Mouse (Mus musculus) hindbrain, embryonic 15.5 days (tissue): ENCODE measurements at regions not wholly inside any gene's neighbourhood (a gene's known extent, or its start where the extent isn't known, plus 50 kb on each side); places are given as distances from the start of the nearest gene placed in this dataset.

Experiments used
- ATAC-seq: fragments of 200-750 bp; cut with Nextera tagmentation; 2 replicates; pipeline ENCODE4 v1.8.0; 2017; ENCODE audit warnings: low read depth, moderate number of reproducible peaks, moderate TSS enrichment; ENCODE audit not compliant: low FRiP score
- H3K27ac ChIP-seq: fragments of 300-500 bp; sonication (generic); replicated peaks from 2 replicates; pipeline ENCODE4 v1.5.1; 2015; ENCODE audit warnings: mild to moderate bottlenecking, inconsistent platforms
- H3K27me3 ChIP-seq: fragments of 300-500 bp; sonication (generic); 2 replicates; pipeline ENCODE4 v1.6.1; 2015; ENCODE audit warnings: control low read depth, inconsistent platforms
- H3K36me3 ChIP-seq: fragments of 300-500 bp; sonication (generic); 2 replicates; pipeline ENCODE4 v1.6.1; 2015; ENCODE audit warnings: control low read depth, inconsistent platforms
- H3K4me1 ChIP-seq: fragments of 300-500 bp; sonication (generic); replicated peaks from 2 replicates; pipeline ENCODE4 v1.6.1; 2015; ENCODE audit warnings: control low read depth, inconsistent platforms
- H3K4me2 ChIP-seq: fragments of 300-500 bp; sonication (generic); 2 replicates; pipeline ENCODE4 v1.6.1; 2015; ENCODE audit warnings: moderate library complexity, mild to moderate bottlenecking, inconsistent platforms
- H3K4me3 ChIP-seq: fragments of 300-500 bp; sonication (generic); 2 replicates; pipeline ENCODE4 v1.5.1; 2015; ENCODE audit warnings: mild to moderate bottlenecking, inconsistent platforms
- H3K9ac ChIP-seq: fragments of 300-500 bp; sonication (generic); 2 replicates; pipeline ENCODE4 v1.6.1; 2015; ENCODE audit warnings: inconsistent platforms
- H3K9me3 ChIP-seq: fragments of 300-500 bp; sonication (generic); 2 replicates; pipeline ENCODE4 v1.6.1; 2016; ENCODE audit warnings: control low read depth, inconsistent platforms
- WGBS: fragments of 180-500 bp; shearing (Covaris S2); methylation state at CpG from one replicate; pipeline ENCODE4 v1.1.7; 2015; 5-methylcytosine and 5-hydroxymethylcytosine counted together

- Histone ChIP-seq H3K4me2 (peak overlapping the region; percentile 40), H3K4me3 (peak overlapping the region; percentile 10; the same call in 1 of the 2 replicates), H3K27me3 (no peaks in the 10 kb centered on the region), H3K36me3 (no peaks in the 10 kb centered on the region), H3K9ac (no peak overlapping the region), H3K4me1 (no peaks in the 10 kb centered on the region), H3K27ac (peak overlapping the region; percentile 31; the same call in 1 of the 2 replicates), H3K9me3 (no peaks in the 10 kb centered on the region)
- ATAC-seq = no peak
- 72% methylated on average over 20 of the region's 20 CpGs for WGBS
Measured at GRCm38 (mm10) chr16:49615342-49616020, 83.6 kb upstream of the Ift57 start.

DNA sequence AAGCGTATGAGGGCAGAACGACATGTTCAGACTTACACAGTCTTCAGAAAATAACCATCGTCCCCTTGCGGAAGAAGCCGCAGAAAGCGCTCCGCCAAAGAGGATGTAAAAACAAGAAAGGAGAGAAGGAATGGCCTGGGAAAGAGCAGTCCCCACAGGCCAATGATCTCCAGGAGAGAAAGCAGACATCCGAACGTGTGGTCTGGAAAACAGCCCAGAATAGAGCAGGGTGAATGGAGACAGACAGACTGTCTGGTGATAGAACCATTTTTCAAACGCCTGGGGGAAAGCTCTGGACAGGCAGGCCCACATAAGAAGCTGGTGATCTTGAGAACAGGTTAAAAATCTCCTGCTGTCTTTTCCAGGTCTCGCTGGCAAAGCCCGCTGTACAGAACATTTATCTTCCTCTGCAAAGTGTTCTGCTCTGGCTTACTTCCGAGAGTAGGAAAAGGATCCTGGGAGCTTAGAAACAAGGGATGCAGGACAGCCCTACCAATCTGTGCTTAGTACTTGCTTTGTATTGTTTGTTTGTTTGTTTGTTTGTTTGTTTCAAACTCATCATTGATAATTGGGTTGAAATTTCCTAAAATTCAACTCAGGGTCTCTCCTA, 82.7 kb upstream of the Ift57 start:
- peak; percentile 69 for ATAC-seq
- no peaks in the 10 kb centered on the region for H3K36me3 ChIP-seq
- H3K27me3 ChIP-seq = no peaks in the 10 kb centered on the region
- H3K9ac ChIP-seq = no peak overlapping the region
- H3K9me3 ChIP-seq = no peaks in the 10 kb centered on the region
- H3K27ac ChIP-seq = peak overlapping the region; percentile 47; the same call in 1 of the 2 replicates
- 57% methylated on average over 13 of the region's 13 CpGs for WGBS
- peak overlapping the region; percentile 40 for H3K4me2 ChIP-seq
- peak overlapping the region; percentile 12; the same call in 1 of the 2 replicates for H3K4me3 ChIP-seq
- H3K4me1 ChIP-seq = no peaks in the 10 kb centered on the region

DNA sequence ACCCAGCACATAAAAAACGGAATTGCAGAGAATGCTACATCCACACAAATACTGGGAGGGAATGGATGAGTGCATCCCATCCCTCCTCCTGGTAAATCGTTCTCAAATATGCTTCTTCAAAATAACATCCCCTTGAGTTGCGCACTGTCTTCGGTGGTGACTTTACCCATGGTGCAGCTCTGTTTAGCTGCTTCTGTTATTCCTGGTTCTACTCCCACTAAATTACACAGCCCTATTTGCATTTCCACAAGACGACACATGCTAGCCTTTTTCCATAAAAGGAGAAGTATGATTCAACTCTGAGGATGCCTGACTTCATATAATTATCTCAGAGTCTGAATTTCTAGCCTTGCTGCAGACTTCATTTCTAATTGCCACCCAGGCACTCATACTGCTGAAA, 65.5 kb upstream of the Ift57 start:
- Histone ChIP-seq H3K4me3 (no peak overlapping the region), H3K9me3 (no peaks in the 10 kb centered on the region), H3K27ac (no peak overlapping the region), H3K36me3 (no peaks in the 10 kb centered on the region), H3K9ac (no peak overlapping the region), H3K4me1 (0 out of 2 replicates have a peak, but pooled peaks cover 3% of the 10 kb centered on the region), H3K27me3 (no peaks in the 10 kb centered on the region), H3K4me2 (no peak overlapping the region)
- 84% methylated on average over 5 of the region's 5 CpGs for WGBS
- no peak for ATAC-seq

DNA sequence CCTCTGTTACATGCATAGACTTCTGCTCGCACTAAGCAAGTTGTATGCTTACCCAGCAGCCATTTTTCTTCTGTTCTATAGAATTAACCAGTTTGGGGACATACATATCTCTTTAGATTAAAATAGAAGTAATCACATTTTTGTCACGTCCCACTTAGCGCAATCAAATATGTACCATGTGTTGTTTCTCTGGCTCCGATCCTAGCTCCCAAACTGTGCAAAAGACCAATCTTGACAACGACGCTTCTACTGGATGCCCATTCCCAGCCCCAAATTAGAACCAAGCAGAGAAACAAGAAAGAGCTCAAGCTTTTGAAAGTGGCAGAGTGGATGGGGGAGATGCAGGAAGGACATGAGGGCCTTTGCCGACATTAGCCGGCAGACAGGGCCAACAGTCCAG, 63.5 kb upstream of the Ift57 start:
- H3K27me3 ChIP-seq = no peaks in the 10 kb centered on the region
- no peak overlapping the region for H3K4me2 ChIP-seq
- no peak overlapping the region for H3K4me3 ChIP-seq
- H3K9me3 ChIP-seq = no peaks in the 10 kb centered on the region
- WGBS = 93% methylated on average over 8 of the region's 8 CpGs
- no peak for ATAC-seq
- H3K9ac ChIP-seq = no peak overlapping the region
- no peaks in the 10 kb centered on the region for H3K36me3 ChIP-seq
- H3K4me1 ChIP-seq = 0 out of 2 replicates have a peak, but pooled peaks cover 3% of the 10 kb centered on the region
- no peak overlapping the region for H3K27ac ChIP-seq

DNA sequence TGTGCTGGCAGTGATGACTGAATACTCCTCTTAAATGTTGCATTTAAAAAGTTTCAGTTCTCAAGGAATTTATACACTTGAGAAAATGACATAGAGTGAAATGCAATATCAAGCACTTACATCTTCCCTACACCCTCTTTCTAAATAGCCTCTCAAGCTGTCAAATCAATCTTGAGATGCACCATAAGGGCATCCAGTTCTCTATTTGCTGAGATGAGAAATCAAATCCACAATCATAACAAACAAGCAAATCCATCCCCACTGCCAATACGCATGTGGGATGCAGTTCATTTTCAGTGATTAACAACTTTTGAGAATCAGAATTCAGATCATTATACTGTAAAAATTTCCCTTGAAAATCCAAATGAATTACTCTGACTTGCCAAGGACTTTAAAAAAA, 62.6 kb upstream of the Ift57 start:
- Histone ChIP-seq H3K27me3 (no peaks in the 10 kb centered on the region), H3K9ac (no peak overlapping the region), H3K36me3 (no peaks in the 10 kb centered on the region), H3K4me2 (no peak overlapping the region), H3K4me3 (no peak overlapping the region), H3K9me3 (no peaks in the 10 kb centered on the region), H3K27ac (no peak overlapping the region), H3K4me1 (no peaks in the 10 kb centered on the region)
- WGBS = 84% methylated on average over 1 of the region's 1 CpGs
- ATAC-seq = no peak

DNA sequence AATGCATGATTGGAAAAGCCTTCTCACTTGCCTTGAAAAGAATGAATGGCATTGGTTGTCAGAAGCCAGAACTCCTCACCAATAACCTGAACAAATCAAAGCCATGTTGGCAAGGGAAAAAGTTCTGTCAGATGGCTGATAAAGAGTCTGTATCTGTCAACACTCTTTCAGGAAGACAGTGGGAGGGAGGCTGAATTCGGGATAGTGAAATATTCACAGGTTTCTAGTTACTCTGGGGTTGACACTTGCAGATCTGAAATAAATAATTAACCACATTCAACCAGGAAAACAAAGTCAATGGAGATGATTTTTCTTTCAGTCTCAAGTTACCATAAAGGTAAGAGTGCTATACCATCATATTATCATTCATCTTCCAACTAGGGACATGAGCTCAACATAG, 56.3 kb upstream of the Ift57 start:
- H3K4me2 ChIP-seq = no peak overlapping the region
- 67% methylated on average over 1 of the region's 1 CpGs for WGBS

GRCm38 (mm10) chr16:49644416-49644815, 54.6 kb upstream of the Ift57 start:
- Histone ChIP-seq H3K36me3 (no peaks in the 10 kb centered on the region), H3K9ac (no peak overlapping the region), H3K4me2 (no peak overlapping the region), H3K27ac (no peak overlapping the region), H3K4me1 (no peaks in the 10 kb centered on the region), H3K9me3 (no peaks in the 10 kb centered on the region), H3K27me3 (no peaks in the 10 kb centered on the region), H3K4me3 (no peak overlapping the region)
- 93% methylated on average over 1 of the region's 1 CpGs for WGBS
- ATAC-seq = no peak

More for the DNA sequence above, 56.3 kb upstream of the Ift57 start:
- ATAC-seq = no peak
- no peaks in the 10 kb centered on the region for H3K27me3 ChIP-seq
- H3K4me1 ChIP-seq = no peaks in the 10 kb centered on the region
- no peak overlapping the region for H3K4me3 ChIP-seq
- H3K9ac ChIP-seq = no peak overlapping the region
- no peak overlapping the region for H3K27ac ChIP-seq
- no peaks in the 10 kb centered on the region for H3K9me3 ChIP-seq
- H3K36me3 ChIP-seq = no peaks in the 10 kb centered on the region

GRCm38 (mm10) chr16:49646479-49646878, 52.6 kb upstream of the Ift57 start:
- no peak for ATAC-seq
- no peaks in the 10 kb centered on the region for H3K36me3 ChIP-seq
- H3K4me1 ChIP-seq = no peaks in the 10 kb centered on the region
- no peaks in the 10 kb centered on the region for H3K9me3 ChIP-seq
- no peaks in the 10 kb centered on the region for H3K27me3 ChIP-seq
- H3K27ac ChIP-seq = no peak overlapping the region
- no peak overlapping the region for H3K4me3 ChIP-seq
- no peak overlapping the region for H3K9ac ChIP-seq
- H3K4me2 ChIP-seq = no peak overlapping the region
